ENCODE assay signal across 48 mouse cellular contexts in genomic region chr9:114465442-114465841, GRCm38 (mm10). TPM values are rescaled to one million over a fixed set of nuclear protein-coding genes. Genes with fewer than 3 reads are reported as not detected.
"Had no signal": no experiment of that assay in that cellular context is flagged by ENCODE, and none has a peak within 500 bp of the region (broad histone marks: within the 10 kb centered on the region; RNA-seq: fewer than 3 reads in every experiment).

No protein-coding gene starts in this region.

- ATAC-seq: hindbrain, embryonic 16.5 days; hindbrain, postnatal 0 days; inflammation-experienced regulatory T-cells, adult 6 months; intestine, embryonic 15.5 days had no signal

- H3K27me3 ChIP-seq: heart, embryonic 12.5 days; heart, embryonic 13.5 days; heart, embryonic 15.5 days; hindbrain, embryonic 12.5 days; hindbrain, embryonic 13.5 days; hindbrain, embryonic 15.5 days; intestine, embryonic 15.5 days; kidney, embryonic 15.5 days had no signal

- H3K27ac ChIP-seq: heart, embryonic 10.5 days; heart, embryonic 13.5 days; heart, embryonic 15.5 days; hindbrain, embryonic 10.5 days; hindbrain, embryonic 12.5 days; hindbrain, embryonic 13.5 days; hindbrain, embryonic 14.5 days; hindbrain, embryonic 15.5 days; hindbrain, postnatal 0 days; intestine, embryonic 15.5 days; kidney, embryonic 15.5 days; kidney, postnatal 0 days; layer of hippocampus, adult 2 months; left cerebral cortex, adult 2 months had no signal

- H3K4me3 ChIP-seq: heart, embryonic 10.5 days; heart, embryonic 12.5 days; heart, embryonic 13.5 days; heart, embryonic 15.5 days; hindbrain, embryonic 10.5 days; hindbrain, embryonic 12.5 days; hindbrain, embryonic 13.5 days; hindbrain, embryonic 15.5 days; intestine, embryonic 15.5 days; kidney, embryonic 15.5 days; layer of hippocampus, adult 2 months; left cerebral cortex, adult 2 months had no signal

- H3K4me1 ChIP-seq: heart, embryonic 12.5 days; heart, embryonic 15.5 days; hindbrain, embryonic 12.5 days; hindbrain, embryonic 13.5 days; hindbrain, embryonic 15.5 days; intestine, embryonic 15.5 days had no signal

- DNase-seq: heart, postnatal 10 days; heart, postnatal 14 days; heart, postnatal 36 days; heart, postnatal 4 days; kidney, adult 11 months; kidney, adult 18-20 months; kidney, adult 2 months; kidney, adult 8-10 months; kidney, adult 9 months; kidney, postnatal 10 days; kidney, postnatal 14 days; kidney, postnatal 25 days; kidney, postnatal 36 days; kidney, postnatal 4 days; layer of hippocampus, adult 9-11 months; layer of hippocampus, postnatal 36 days had no signal

- H3K4me2 ChIP-seq: heart, embryonic 11.5 days; heart, embryonic 12.5 days; heart, embryonic 13.5 days; heart, embryonic 15.5 days; hindbrain, embryonic 12.5 days; hindbrain, embryonic 13.5 days; hindbrain, embryonic 14.5 days; hindbrain, embryonic 15.5 days; intestine, embryonic 15.5 days; kidney, embryonic 15.5 days had no signal

- H3K9me3 ChIP-seq: heart, embryonic 10.5 days; heart, embryonic 12.5 days; heart, embryonic 15.5 days; hindbrain, embryonic 10.5 days; hindbrain, embryonic 12.5 days; hindbrain, embryonic 13.5 days; hindbrain, embryonic 15.5 days; intestine, embryonic 15.5 days; kidney, embryonic 15.5 days had no signal

- H3K9ac ChIP-seq: heart, embryonic 12.5 days; heart, embryonic 13.5 days; heart, embryonic 15.5 days; hindbrain, embryonic 12.5 days; hindbrain, embryonic 13.5 days; hindbrain, embryonic 14.5 days; hindbrain, embryonic 15.5 days; intestine, embryonic 15.5 days; kidney, embryonic 15.5 days had no signal

RNA-seq across cellular contexts. Expression of gene Ccr4, which starts 39.3 kb away (rescaled TPM):
- total RNA-seq: heart, postnatal 25 days; heart, postnatal 36 days; heart, postnatal 4 days; hematopoietic stem cell, adult 5-6 weeks; hindbrain, postnatal 0 days; layer of hippocampus, adult 18-20 months; layer of hippocampus, adult 2 months; layer of hippocampus, adult 8-10 months; layer of hippocampus, postnatal 10 days; layer of hippocampus, postnatal 14 days; layer of hippocampus, postnatal 25 days; layer of hippocampus, postnatal 36 days; left cerebral cortex, adult 18-20 months; left cerebral cortex, adult 2 months had no signal
- polyA plus RNA-seq: heart, embryonic 10.5 days; heart, embryonic 11.5 days; heart, embryonic 12.5 days; heart, embryonic 13.5 days; heart, embryonic 14.5 days; heart, embryonic 15.5 days; heart, postnatal 0 days; hindbrain, embryonic 10.5 days; hindbrain, embryonic 11.5 days; hindbrain, embryonic 12.5 days; hindbrain, embryonic 13.5 days; hindbrain, embryonic 14.5 days; hindbrain, embryonic 15.5 days; hindbrain, embryonic 16.5 days; hindbrain, postnatal 0 days had no signal

RNA-seq across cellular contexts. Expression of gene C130032M10Rik, which starts 50.1 kb away (rescaled TPM):
- total RNA-seq: heart, postnatal 10 days; heart, postnatal 14 days; heart, postnatal 25 days; heart, postnatal 36 days; heart, postnatal 4 days; hematopoietic stem cell, adult 5-6 weeks; hindbrain, postnatal 0 days; layer of hippocampus, adult 18-20 months; layer of hippocampus, adult 2 months; layer of hippocampus, adult 8-10 months; layer of hippocampus, postnatal 10 days; layer of hippocampus, postnatal 14 days; layer of hippocampus, postnatal 25 days; layer of hippocampus, postnatal 36 days; left cerebral cortex, adult 18-20 months; left cerebral cortex, adult 2 months had no signal
- polyA plus RNA-seq: hindbrain, embryonic 11.5 days; hindbrain, embryonic 14.5 days; hindbrain, embryonic 15.5 days; hindbrain, embryonic 16.5 days; hindbrain, postnatal 0 days; inflammation-experienced regulatory T-cells, adult 6 months; intestine, embryonic 14.5 days; intestine, postnatal 0 days; kidney, adult 2 months; large intestine, adult 2 months had no signal
